Mouse (Mus musculus) brain, embryonic 14.5 days (tissue): ENCODE results near the gene Cd63.

ENCODE experiments used
- CTCF ChIP-seq: fragments of 200-500 bp; IDR thresholded peaks from 2 replicates; pipeline ENCODE4 v1.5.1; 2012; ENCODE audit warnings: inconsistent platforms, mild to moderate bottlenecking, moderate library complexity, borderline replicate concordance; ENCODE audit not compliant: insufficient read depth, insufficient read length; ENCODE audit errors: extremely low read depth
- POLR2A ChIP-seq: fragments of 200-500 bp; IDR thresholded peaks from 2 replicates; pipeline ENCODE4 v1.6.1; 2012; ENCODE audit warnings: mild to moderate bottlenecking, inconsistent platforms, borderline replicate concordance; ENCODE audit not compliant: poor library complexity, insufficient read depth, insufficient read length, severe bottlenecking; ENCODE audit errors: extremely low read depth

GRCm38 (mm10) chr10:128888941-128889827 lies 11.6 kb upstream of the Cd63 start:
- no peak for TF ChIP-seq CTCF
- TF ChIP-seq POLR2A: no peak
